Mouse (Mus musculus) hindbrain, postnatal 0 days (tissue): ENCODE data around the gene Gsk3b. TPM values are rescaled to one million over a fixed set of nuclear protein-coding genes. Genes with fewer than 3 reads are reported as not detected.
A peak's percentile ranks its signal among the peaks of the same experiment; 100 is the strongest.

Source experiments
- ATAC-seq: fragments of 200-750 bp; cut with Nextera tagmentation; 2 replicates; pipeline ENCODE4 v1.8.0; 2017; ENCODE audit warnings: mild to moderate bottlenecking, moderate TSS enrichment, moderate library complexity
- DNase-seq: peaks from one replicate; pipeline ENCODE4 v3.0.0-alpha.2; 2015; ENCODE audit warnings: low spot score
- H3K27ac ChIP-seq: fragments of 300-500 bp; sonication (generic); 2 replicates; pipeline ENCODE4 v1.5.1; 2014; ENCODE audit warnings: mild to moderate bottlenecking
- H3K27me3 ChIP-seq: fragments of 300-500 bp; sonication (generic); 2 replicates; pipeline ENCODE4 v1.6.1; 2014; ENCODE audit warnings: low read length, mixed read lengths; ENCODE audit not compliant: insufficient read depth
- H3K36me3 ChIP-seq: fragments of 300-500 bp; sonication (generic); 2 replicates; pipeline ENCODE4 v1.6.1; 2014; ENCODE audit warnings: low read length, mixed read lengths; ENCODE audit not compliant: insufficient read depth
- H3K4me1 ChIP-seq: fragments of 300-500 bp; sonication (generic); 2 replicates; pipeline ENCODE4 v1.6.1; 2014; ENCODE audit warnings: antibody characterized with exemption, low read length, mixed read lengths; ENCODE audit not compliant: insufficient read depth
- H3K4me2 ChIP-seq: fragments of 300-500 bp; sonication (generic); 2 replicates; pipeline ENCODE4 v1.6.1; 2014; ENCODE audit warnings: low read depth, mild to moderate bottlenecking, low read length, moderate library complexity, mixed read lengths
- H3K4me3 ChIP-seq: fragments of 300-500 bp; sonication (generic); 2 replicates; pipeline ENCODE4 v1.5.1; 2014; ENCODE audit warnings: low read length
- H3K9ac ChIP-seq: fragments of 300-500 bp; sonication (generic); replicated peaks from 2 replicates; pipeline ENCODE4 v1.6.1; 2014; ENCODE audit warnings: mild to moderate bottlenecking, low read length, moderate library complexity, mixed read lengths
- H3K9me3 ChIP-seq: fragments of 300-500 bp; sonication (generic); 2 replicates; pipeline ENCODE4 v1.6.1; 2016; ENCODE audit warnings: low read length, mixed read lengths
- CTCF ChIP-seq: IDR thresholded peaks from 2 replicates; pipeline ENCODE4 v1.5.1; 2016; ENCODE audit warnings: antibody characterized with exemption, control low read depth, low read depth
- WGBS: fragments of 180-500 bp; shearing (Covaris S2); extraction: QIAGEN DNeasy Blood & Tissue Kit; methylation state at CpG from one replicate; pipeline ENCODE4 v1.1.7; 2014; 5-methylcytosine and 5-hydroxymethylcytosine counted together
- polyA plus RNA-seq: library from polyadenylated mRNA; unstranded; fragments of >200 nt; fragmentation: Nextera tagmentation; extraction: Ambion mirVana; gene quantifications from 2 replicates; pipeline ENCODE4 v1.2.1, GENCODE M21; 2015
- total RNA-seq: library from RNA; depleted of rRNA; stranded (reverse); fragments of >200 nt; gene quantifications from 2 replicates; pipeline ENCODE4 v1.2.3, GENCODE M21; 2014

The Gsk3b gene
- total and polyA plus RNA-seq, 2 experiments from 2014 or later, result 112 to 149 TPM

DNA sequence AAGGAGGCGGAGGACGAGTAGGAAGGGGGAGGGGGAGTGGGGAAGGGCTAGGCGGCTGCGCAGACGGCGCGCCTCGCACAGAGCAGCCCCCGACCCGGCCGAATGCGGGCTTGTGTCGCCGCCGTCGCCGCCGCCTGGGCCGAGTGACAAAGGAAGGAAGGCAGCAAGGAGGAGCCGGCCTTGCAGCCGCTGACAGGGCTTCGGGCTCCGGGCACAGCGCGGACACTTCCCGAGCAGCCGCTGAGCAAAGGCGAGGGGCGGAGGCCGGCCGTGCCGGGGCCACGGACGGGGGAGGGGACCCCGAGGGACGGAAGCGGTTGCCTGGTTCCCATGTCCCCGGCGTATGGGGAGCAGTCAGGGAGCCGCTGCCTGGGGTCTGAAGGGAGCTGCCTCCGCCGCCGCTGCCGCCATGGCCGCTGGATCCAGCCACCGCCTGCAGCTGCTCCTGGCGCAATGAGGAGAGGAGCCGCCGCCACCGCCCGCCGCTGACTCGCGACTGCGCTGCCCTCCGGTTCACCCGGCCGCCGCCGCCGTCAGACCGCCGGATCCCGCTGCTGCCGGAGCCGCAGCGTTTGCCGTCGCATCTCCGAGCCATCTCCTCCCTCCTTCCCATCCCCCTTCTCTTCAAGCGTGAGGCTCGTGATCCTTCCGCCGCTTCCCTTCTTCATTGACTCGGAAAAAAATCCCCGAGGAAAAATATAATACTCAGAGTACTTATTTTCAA is 808 bp downstream of the Gsk3b start:
- H3K36me3 ChIP-seq, result no peaks in the 10 kb centered on the region

GRCm38 (mm10) chr16:38090341-38091005 is 1.7 kb downstream of the Gsk3b start:
- Histone ChIP-seq H3K27ac (peak overlapping the region; percentile 100), H3K9ac (peak overlapping the region; percentile 93), H3K36me3 (no peaks in the 10 kb centered on the region), H3K27me3 (no peaks in the 10 kb centered on the region), H3K4me3 (peak overlapping the region; percentile 95), H3K4me2 (peak overlapping the region; percentile 67), H3K9me3 (no peaks in the 10 kb centered on the region), H3K4me1 (peaks cover 15% of the 10 kb centered on the region)
- no peak for TF ChIP-seq CTCF
- WGBS, result under 1% methylated on average over 17 of the region's 17 CpGs
- no peak for ATAC-seq
- peak; percentile 41 for DNase-seq

More for the DNA sequence above, 808 bp downstream of the Gsk3b start:
- H3K4me1 ChIP-seq, result peaks cover 8% of the 10 kb centered on the region
- WGBS, result under 1% methylated on average over 66 of the region's 76 CpGs
- peak overlapping the region; percentile 93 for H3K9ac ChIP-seq
- H3K27me3 ChIP-seq, result no peaks in the 10 kb centered on the region
- no peak for TF ChIP-seq CTCF
- peak overlapping the region; percentile 100 for H3K27ac ChIP-seq
- peak overlapping the region; percentile 67 for H3K4me2 ChIP-seq
- ATAC-seq, result no peak; the same call in 1 of the 2 replicates
- peak overlapping the region; percentile 95 for H3K4me3 ChIP-seq
- H3K9me3 ChIP-seq, result no peaks in the 10 kb centered on the region
- DNase-seq, result peak; percentile 84

DNA sequence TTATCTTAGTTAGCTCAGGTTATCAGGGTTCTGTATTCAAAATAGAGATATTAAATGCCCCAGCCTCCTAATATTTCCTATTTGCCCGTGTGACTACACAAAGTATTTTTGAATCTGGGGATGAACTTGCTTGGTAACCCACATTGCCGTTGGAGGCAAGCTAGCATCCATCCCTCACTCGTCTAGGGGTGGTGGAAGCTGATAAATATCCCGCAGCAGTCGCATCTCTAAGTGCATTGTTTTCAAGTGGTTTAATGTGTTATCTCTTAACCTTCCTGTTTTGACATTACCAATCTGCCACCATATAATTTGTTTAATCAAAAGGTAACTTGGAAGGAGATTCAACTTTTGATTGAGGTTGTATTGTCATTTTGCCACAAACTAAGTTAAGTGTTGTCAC is 2.2 kb downstream of the Gsk3b start:
- no peak for TF ChIP-seq CTCF
- Histone ChIP-seq H3K4me2 (peak overlapping the region; percentile 67), H3K27ac (0 out of 2 replicates have a peak overlapping the region, but pooled peaks have one; percentile 100), H3K4me1 (peaks cover 18% of the 10 kb centered on the region), H3K27me3 (no peaks in the 10 kb centered on the region), H3K9me3 (no peaks in the 10 kb centered on the region), H3K4me3 (peak overlapping the region; percentile 95), H3K9ac (peak overlapping the region; percentile 93), H3K36me3 (no peaks in the 10 kb centered on the region)
- no peak for DNase-seq
- 0% methylated on average over 5 of the region's 5 CpGs for WGBS
- ATAC-seq, result no peak

GRCm38 (mm10) chr16:38091706-38092105 is 2.9 kb downstream of the Gsk3b start:
- Histone ChIP-seq H3K4me2 (peak overlapping the region; percentile 67), H3K27ac (no peak overlapping the region), H3K4me1 (peaks cover 19% of the 10 kb centered on the region), H3K9me3 (no peaks in the 10 kb centered on the region), H3K9ac (peak overlapping the region; percentile 93), H3K4me3 (peak overlapping the region; percentile 95), H3K27me3 (no peaks in the 10 kb centered on the region), H3K36me3 (no peaks in the 10 kb centered on the region)
- no peak for TF ChIP-seq CTCF
- DNase-seq, result no peak
- ATAC-seq, result no peak
- 3% methylated on average over 5 of the region's 5 CpGs for WGBS

DNA sequence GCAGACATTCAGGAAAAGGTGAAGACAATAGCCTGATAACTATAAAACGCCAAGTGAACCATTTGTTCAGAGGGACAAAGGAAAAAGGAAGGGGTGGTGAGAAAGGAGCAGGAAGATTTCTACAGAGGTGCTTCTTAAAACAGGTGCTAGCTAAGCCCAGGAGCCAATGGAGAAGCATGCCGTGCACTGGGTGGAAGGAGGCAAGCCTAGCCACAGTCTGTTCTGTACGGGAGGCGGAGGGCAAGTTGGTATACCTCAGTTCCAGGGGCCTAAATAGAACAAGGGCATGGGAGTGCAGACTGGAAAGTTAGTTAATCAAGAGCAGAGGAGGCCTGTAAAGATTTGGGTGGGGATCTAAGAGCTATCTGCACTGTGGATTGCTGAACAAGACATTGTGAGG is 3.8 kb downstream of the Gsk3b start:
- WGBS, result under 1% methylated on average over 4 of the region's 4 CpGs
- no peak for ATAC-seq
- H3K4me2 ChIP-seq, result peak overlapping the region; percentile 67
- peak; percentile 20 for DNase-seq
- no peaks in the 10 kb centered on the region for H3K36me3 ChIP-seq
- H3K9me3 ChIP-seq, result no peaks in the 10 kb centered on the region
- H3K27ac ChIP-seq, result no peak overlapping the region
- H3K4me1 ChIP-seq, result peaks cover 23% of the 10 kb centered on the region
- peak overlapping the region; percentile 95 for H3K4me3 ChIP-seq
- H3K27me3 ChIP-seq, result no peaks in the 10 kb centered on the region
- no peak for TF ChIP-seq CTCF
- H3K9ac ChIP-seq, result peak overlapping the region; percentile 53

DNA sequence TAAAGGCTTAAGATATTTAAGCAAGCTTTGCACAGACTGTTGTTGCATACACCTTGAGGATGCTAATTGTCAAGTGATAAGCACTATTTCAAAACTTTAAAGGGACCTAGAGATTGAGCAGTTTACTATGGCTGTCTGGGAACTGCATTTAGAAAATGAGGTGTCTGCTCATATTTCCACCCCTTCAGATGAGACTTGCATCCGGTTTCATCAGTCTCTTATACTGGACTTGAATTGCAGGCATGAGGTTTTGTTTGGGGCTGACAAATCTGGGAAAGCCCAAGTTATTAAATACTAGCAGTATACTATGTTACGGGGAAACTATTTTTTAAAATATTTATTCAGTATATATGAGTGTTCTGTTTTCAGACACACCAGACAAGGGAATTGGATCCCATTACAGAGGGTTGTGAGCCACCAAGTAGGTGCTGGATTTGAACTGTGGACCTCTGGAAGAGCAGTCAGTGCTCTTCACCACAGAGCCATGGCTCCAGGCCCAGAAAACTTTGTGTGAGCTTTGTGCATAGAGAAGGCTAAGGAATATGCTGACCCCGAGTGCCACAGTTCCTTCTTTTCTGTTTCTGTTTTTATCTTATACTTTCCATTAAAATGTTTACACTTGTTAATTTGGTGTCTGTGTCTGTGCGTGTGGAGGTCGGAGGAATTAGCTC is 6.5 kb downstream of the Gsk3b start:
- no peak for TF ChIP-seq CTCF
- H3K4me1 ChIP-seq, result peaks cover 28% of the 10 kb centered on the region
- H3K36me3 ChIP-seq, result no peaks in the 10 kb centered on the region
- H3K27ac ChIP-seq, result no peak overlapping the region
- H3K9ac ChIP-seq, result no peak overlapping the region
- ATAC-seq (no peak), DNase-seq (no peak)
- peak overlapping the region; percentile 67 for H3K4me2 ChIP-seq
- no peaks in the 10 kb centered on the region for H3K9me3 ChIP-seq
- no peaks in the 10 kb centered on the region for H3K27me3 ChIP-seq
- WGBS, result 64% methylated on average over 5 of the region's 5 CpGs
- peak overlapping the region; percentile 95 for H3K4me3 ChIP-seq
